Mouse (Mus musculus) megakaryocyte, embryonic 14.5 days (primary cell): ENCODE measurements around the gene 2200002D01Rik. TPM values are rescaled to one million over a fixed set of nuclear protein-coding genes. Genes with fewer than 3 reads are reported as not detected.
"Not testable (repeated sequence)": the region's sequence is repeated elsewhere in the genome, so short reads cannot be mapped to it uniquely, and the experiment has no call there.

Experiments
- H3K27me3 ChIP-seq: replicated peaks from 2 replicates; pipeline ENCODE3; 2012; ENCODE audit warnings: inconsistent platforms
- H3K36me3 ChIP-seq: replicated peaks from 2 replicates; pipeline ENCODE3; 2012; ENCODE audit warnings: low read length, inconsistent platforms, mixed read lengths
- H3K4me1 ChIP-seq: 2 replicates; pipeline ENCODE4 v1.6.1; 2012; ENCODE audit warnings: inconsistent platforms
- H3K4me3 ChIP-seq: replicated peaks from 2 replicates; pipeline ENCODE3; 2012; ENCODE audit warnings: moderate library complexity, mild to moderate bottlenecking, inconsistent platforms
- H3K9me3 ChIP-seq: 2 replicates; pipeline ENCODE4 v1.6.1; 2012; ENCODE audit warnings: inconsistent platforms
- FLI1 ChIP-seq: IDR thresholded peaks from 2 replicates; pipeline ENCODE4 v1.6.1; 2012; ENCODE audit warnings: low read length, inconsistent platforms, mixed read lengths
- GATA1 ChIP-seq: IDR thresholded peaks from 3 replicates; pipeline ENCODE4 v1.6.1; 2012; ENCODE audit warnings: mixed read lengths, low read length, inconsistent platforms, borderline replicate concordance
- polyA plus RNA-seq: library from polyadenylated mRNA; stranded (reverse); fragments of >175 nt; gene quantifications from 2 replicates; pipeline ENCODE4 v1.2.3, GENCODE M21; 2012; ENCODE audit warnings: low replicate concordance; ENCODE audit not compliant: insufficient read depth

Gene 2200002D01Rik
- polyA plus RNA-seq, 1 experiment = 0.46 TPM

DNA sequence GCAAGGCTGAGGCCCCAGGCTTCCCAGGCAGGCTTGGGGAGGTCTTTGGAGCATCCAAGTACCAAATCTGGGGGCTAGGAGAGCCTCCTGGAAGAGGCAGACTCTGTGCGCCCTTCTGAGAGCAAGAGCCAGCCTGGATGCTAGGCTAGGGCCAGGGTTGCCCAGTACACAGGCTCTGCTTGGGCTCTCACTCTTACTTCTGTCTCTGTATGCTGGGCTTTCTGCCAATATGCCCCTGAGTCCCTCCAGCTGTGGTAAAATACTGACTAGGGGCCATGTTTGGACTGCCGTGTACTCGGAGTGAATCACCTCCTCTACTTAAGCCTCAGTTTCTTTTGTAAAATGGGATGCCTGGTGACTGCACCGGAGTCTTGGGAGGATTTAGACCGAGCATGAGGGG, 2.3 kb downstream of the 2200002D01Rik start:
- peaks cover 82% of the 10 kb centered on the region for H3K36me3 ChIP-seq
- TF ChIP-seq GATA1 (no peak), FLI1 (no peak)
- no peaks in the 10 kb centered on the region for H3K9me3 ChIP-seq
- peaks cover 63% of the 10 kb centered on the region for H3K4me1 ChIP-seq
- no peaks in the 10 kb centered on the region for H3K27me3 ChIP-seq
- H3K4me3 ChIP-seq = no peak overlapping the region

DNA sequence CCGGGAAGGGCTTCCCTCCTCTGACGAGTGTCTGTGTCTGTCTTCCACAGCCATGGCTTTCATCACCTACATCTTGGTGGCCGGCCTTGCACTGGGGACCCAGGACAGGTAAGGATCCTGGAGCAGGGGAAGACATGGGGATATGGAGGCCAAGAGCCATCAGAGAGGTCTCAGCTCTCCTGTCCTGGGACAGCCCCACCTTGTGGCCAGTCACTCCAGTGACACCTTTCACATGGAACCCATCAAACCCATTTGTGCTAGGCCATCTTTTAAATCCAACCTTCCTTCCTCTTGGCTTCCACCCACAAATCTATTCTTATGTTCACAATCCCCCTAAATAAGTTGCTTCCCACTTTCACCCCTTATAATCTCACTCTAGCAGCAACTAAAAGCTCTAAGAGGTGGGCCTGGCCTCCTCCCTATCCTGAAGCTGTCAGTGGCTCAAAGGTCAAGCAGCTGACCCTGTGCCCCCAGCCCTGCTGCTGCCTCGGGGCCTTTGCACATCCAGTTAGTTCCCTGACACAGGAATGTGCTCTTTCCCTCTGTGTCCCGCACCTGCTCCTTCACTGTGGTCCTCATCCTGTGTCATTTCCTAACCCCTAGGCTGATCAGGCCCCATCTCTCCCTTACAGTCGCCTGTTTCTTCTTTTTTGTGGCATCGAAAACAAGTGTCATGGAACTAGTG, 3.4 kb downstream of the 2200002D01Rik start:
- peaks cover 91% of the 10 kb centered on the region for H3K36me3 ChIP-seq
- H3K4me1 ChIP-seq = peaks cover 75% of the 10 kb centered on the region
- no peaks in the 10 kb centered on the region for H3K9me3 ChIP-seq
- TF ChIP-seq FLI1 = no peak
- no peak for TF ChIP-seq GATA1
- no peaks in the 10 kb centered on the region for H3K27me3 ChIP-seq
- no peak overlapping the region for H3K4me3 ChIP-seq

DNA sequence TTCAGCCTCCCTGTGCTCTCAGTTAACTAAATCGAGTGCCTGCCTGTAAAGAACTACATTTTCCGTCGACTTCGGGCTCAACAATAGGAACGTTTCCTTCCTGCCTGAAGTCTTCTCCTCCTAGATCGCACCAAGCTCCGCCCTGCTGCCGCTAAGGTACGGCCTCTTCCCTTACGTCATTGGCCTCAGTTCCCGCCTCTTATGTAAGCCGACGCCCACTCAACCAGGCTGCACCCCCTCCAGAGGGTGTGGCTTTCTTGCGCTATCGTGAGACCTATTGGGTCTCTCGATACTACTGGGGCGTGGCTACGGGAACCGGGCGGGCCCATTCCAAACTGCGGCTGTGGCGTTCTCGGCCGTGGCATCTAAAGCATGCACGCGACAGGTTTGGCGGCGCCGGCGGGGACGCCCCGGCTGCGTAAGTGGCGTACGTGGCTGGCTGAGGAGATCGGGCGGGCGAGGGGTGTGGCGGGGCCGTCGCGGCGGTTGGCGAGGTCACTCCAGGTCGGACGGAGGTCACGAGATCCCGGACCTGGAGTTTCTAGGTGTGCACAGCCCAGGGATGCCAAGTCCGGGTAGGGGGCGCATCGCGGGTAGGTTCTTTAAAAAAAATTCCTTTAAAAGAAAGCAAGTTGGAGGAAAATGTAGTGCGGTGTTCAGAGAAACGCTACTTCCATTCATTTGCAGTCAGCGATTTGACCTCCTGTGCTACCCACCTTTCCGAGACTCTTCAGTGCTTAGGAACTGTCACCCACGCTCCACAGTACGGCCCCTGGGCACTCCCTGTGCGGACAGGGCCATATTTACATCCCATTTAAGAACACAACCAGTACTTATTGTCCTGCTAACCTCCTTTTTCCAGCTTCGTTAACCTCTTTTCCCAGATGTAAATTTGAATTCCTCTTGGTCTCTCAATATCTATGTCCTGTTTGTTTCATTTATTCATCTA, 10.0 kb downstream of the 2200002D01Rik start, which contains the start of gene Yif1b:
TSS of gene Yif1b (plus strand) at position 311 of the 949 bp plus-strand sequence.
- Histone ChIP-seq H3K36me3 (peaks cover 30% of the 10 kb centered on the region), H3K4me1 (peaks cover 84% of the 10 kb centered on the region), H3K9me3 (no peaks in the 10 kb centered on the region), H3K27me3 (no peaks in the 10 kb centered on the region), H3K4me3 (peak within 1 kb of the TSS; percentile 95)
- TF ChIP-seq GATA1 (no peak), FLI1 (peak; percentile 44; the same call in 1 of the 2 replicates)

DNA sequence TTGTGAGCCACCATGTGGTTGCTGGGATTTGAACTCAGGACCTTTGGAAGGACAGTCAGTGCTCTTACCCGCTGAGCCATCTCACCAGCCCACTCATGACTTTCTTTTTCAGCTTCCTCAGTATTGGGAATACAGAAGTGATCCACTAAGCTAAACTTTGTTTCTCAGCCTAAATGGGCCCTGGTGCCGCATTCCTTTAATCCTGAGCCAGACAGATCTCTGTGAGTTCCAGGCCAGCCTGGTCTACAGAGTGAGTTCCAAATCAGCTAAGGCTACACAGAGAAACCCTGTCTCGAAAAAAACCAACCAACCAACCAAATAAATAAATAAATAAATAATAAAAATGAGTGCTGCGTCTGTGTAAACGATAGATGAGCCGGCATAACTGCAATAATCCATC, 10.7 kb downstream of the 2200002D01Rik start:
- not testable (repeated sequence) for H3K27me3 ChIP-seq, H3K9me3 ChIP-seq
- peaks cover 83% of the 10 kb centered on the region for H3K4me1 ChIP-seq
- peaks cover 24% of the 10 kb centered on the region for H3K36me3 ChIP-seq
- peak overlapping the region; percentile 95 for H3K4me3 ChIP-seq

DNA sequence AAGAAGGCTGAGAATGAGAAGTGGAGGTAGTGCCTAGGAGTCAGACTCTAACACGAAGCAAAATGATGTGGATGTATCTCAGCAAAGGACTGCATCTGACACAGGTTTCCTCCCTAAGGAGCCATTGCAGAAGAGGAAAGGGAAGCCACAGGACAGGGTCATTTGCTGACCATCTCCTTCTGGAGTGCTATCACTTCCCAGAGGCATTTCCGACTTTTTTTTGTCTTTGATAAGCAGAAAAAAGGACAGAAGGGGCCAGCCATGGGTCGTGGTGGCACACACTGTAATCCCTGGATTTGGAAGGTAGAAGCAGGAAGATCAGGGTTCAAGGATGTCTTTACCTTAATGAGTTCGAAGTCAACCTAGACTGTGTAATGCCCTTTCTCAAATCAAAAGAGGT, 11.7 kb downstream of the 2200002D01Rik start:
- Histone ChIP-seq H3K4me3 (peak overlapping the region; percentile 30), H3K4me1 (peaks cover 83% of the 10 kb centered on the region), H3K36me3 (peaks cover 16% of the 10 kb centered on the region), H3K27me3 (no peaks in the 10 kb centered on the region), H3K9me3 (no peaks in the 10 kb centered on the region)
- TF ChIP-seq GATA1 = no peak
- TF ChIP-seq FLI1 = no peak

DNA sequence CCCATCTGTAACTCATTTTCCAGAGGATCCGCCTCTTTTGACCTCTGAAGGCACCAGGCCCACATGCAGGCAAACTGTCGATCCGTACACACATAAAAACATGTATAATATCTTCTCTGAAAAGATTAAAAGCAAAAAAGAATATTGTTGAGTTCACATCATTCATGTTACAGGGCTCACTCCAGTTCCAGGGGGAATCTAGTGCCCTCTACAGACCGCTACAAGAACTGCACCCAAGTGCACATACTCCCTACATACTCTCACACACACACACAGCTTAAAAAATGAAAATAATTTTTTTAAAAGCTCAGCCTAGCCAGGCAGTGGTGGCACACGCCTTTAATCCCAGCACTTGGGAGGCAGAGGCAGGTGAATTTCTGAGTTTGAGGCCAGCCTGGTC, 13.6 kb downstream of the 2200002D01Rik start:
- no peaks in the 10 kb centered on the region for H3K27me3 ChIP-seq
- no peaks in the 10 kb centered on the region for H3K9me3 ChIP-seq
- H3K4me1 ChIP-seq = peaks cover 83% of the 10 kb centered on the region
- H3K36me3 ChIP-seq = peaks cover 10% of the 10 kb centered on the region
- H3K4me3 ChIP-seq = no peak overlapping the region
- no peak for TF ChIP-seq FLI1

DNA sequence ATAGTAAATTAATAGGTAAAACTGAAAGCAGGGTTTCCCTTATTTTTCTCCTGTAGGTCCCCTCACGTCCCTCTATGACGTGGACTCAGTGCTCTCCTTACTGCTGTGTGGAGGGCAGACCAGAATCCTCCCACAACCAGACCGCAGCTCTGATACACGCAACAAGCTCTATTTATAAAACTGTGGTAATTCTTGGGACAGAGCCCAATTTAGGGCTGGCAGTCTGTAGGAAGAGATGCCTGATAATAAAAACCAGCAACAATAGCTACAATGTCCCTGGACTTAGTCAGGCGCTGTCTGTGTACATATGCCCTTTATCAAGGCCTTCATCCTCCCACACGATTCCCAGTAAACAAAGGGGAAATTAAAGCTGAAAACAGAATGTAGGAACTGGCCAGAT, 14.5 kb downstream of the 2200002D01Rik start:
- Histone ChIP-seq H3K9me3 (no peaks in the 10 kb centered on the region), H3K36me3 (peaks cover 20% of the 10 kb centered on the region), H3K4me1 (peaks cover 84% of the 10 kb centered on the region), H3K27me3 (no peaks in the 10 kb centered on the region), H3K4me3 (peak overlapping the region; percentile 97)
- TF ChIP-seq FLI1 = no peak
- TF ChIP-seq GATA1 = peak; percentile 23; the same call in 2 of the 3 replicates

DNA sequence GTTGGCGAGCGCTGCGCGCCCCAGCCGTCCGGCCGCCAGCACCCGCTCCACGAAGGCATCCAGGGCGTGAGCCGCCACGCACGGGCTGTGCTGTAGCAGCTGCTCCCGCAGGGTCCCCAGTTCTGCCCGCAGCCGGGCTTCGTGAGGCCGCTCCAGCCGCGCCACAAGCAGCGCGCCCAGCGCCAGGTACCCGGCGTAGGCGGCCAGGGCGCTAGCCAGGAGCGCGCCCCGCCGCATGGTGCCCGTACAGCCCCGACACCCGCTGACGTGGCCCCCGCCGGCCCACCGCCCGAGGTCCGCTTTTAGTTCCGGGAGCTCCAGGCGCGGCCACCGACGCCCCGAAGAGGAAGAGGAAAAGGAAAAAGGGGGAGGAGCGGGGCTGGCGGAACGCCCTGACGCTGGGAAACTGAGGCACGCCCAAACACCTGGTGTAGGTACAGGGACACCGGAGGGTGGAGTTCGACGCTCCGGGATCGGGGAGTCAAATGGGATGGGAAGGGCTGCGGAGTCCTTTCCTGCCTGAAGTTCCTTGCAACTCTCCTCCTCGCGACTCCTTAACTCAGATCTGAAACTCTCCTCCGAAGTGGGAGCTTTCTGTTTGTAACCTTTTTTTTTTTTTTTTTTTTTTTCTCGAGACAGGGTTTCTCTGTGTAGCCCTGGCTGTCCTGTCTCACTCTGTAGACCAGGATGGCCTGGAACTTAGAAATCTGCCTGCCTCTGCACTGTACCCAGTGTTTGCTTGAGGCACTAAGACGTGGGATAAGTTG, 15.8 kb downstream of the 2200002D01Rik start, which contains the start of gene Kcnk6:
TSS of gene Kcnk6 (minus strand) at position 269 of the 767 bp plus-strand sequence.
- H3K4me1 ChIP-seq = peaks cover 90% of the 10 kb centered on the region
- H3K9me3 ChIP-seq = no peaks in the 10 kb centered on the region
- H3K4me3 ChIP-seq = peak within 1 kb of the TSS; percentile 97
- no peak for TF ChIP-seq FLI1
- no peak for TF ChIP-seq GATA1
- H3K36me3 ChIP-seq = peaks cover 31% of the 10 kb centered on the region
- H3K27me3 ChIP-seq = no peaks in the 10 kb centered on the region

DNA sequence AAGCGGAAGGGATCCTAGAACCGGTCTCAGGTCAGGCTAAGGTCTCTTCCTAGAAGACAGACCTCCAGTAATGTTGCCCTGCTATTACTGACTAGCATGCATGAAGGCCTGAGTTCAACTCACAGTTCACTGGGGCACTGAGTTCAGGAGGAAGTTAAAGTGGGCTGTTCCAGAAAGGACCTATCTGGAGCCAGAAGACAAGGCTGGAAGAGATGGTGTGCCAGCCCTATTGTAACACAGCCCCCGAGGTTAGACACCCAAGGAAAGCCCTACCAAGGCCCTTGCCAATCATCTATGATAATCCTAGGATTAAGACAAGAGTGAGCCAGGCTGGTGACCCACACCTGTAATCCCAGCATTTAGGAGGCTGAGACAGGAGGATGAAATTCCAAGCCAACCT, 16.7 kb downstream of the 2200002D01Rik start:
- Histone ChIP-seq H3K27me3 (no peaks in the 10 kb centered on the region), H3K9me3 (no peaks in the 10 kb centered on the region), H3K36me3 (peaks cover 38% of the 10 kb centered on the region), H3K4me3 (peak overlapping the region; percentile 97), H3K4me1 (peaks cover 92% of the 10 kb centered on the region)
- TF ChIP-seq FLI1 = no peak
- TF ChIP-seq GATA1 = no peak
